Mouse (Mus musculus): Measurements from ENCODE around the gene Sox5. TPM values are rescaled to one million over a fixed set of nuclear protein-coding genes. Genes with fewer than 3 reads are reported as not detected.

Gene Sox5
- polyA plus RNA-seq, 1 experiment from 2014 or later, result 17.2 TPM

DNA sequence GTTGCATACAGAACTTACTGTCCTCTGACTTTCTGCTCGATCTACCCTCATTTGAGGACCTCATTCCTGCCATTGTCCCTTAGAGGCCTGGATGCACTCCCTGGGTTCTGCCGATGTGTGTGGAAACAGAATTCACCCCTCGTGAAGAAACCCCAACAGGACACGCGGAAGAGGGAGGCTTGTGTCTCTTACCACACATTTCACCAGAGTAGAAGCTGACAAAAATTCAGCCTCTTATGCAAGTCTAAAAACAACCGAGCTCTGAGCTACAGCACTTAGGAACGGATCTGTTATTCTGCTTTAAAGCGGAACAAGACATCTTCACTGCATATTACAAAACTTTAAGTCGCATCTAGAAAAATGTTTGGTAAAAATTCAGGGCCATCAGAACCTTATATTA lies 618.3 kb downstream of the Sox5 start:
- no peaks in the 10 kb centered on the region for H3K9me3 ChIP-seq (ENCODE audit: control insufficient read depth, low read length)
- DNase-seq (ENCODE audit: low spot score) (peak; percentile 29), ATAC-seq (replicated peaks; ENCODE audit: low FRiP score, low TSS enrichment, low read depth) (no peak)
- H3K4me3 ChIP-seq (ENCODE audit: low read depth, low read length), result no peak overlapping the region
- H3K4me1 ChIP-seq (replicated peaks; ENCODE audit: control insufficient read depth, insufficient read depth, low read length), result peaks cover 10% of the 10 kb centered on the region
- no peak overlapping the region for H3K4me2 ChIP-seq (ENCODE audit: low read length)
- H3K27ac ChIP-seq (ENCODE audit: low read depth), result no peak overlapping the region
- WGBS, result 76% methylated on average over 9 of the region's 9 CpGs
- no peaks in the 10 kb centered on the region for H3K36me3 ChIP-seq (ENCODE audit: control insufficient read depth, insufficient read depth, low read length)
- no peaks in the 10 kb centered on the region for H3K27me3 ChIP-seq (replicated peaks; ENCODE audit: control insufficient read depth, insufficient read depth, low read length)
- H3K9ac ChIP-seq (ENCODE audit: low read length), result no peak overlapping the region

DNA sequence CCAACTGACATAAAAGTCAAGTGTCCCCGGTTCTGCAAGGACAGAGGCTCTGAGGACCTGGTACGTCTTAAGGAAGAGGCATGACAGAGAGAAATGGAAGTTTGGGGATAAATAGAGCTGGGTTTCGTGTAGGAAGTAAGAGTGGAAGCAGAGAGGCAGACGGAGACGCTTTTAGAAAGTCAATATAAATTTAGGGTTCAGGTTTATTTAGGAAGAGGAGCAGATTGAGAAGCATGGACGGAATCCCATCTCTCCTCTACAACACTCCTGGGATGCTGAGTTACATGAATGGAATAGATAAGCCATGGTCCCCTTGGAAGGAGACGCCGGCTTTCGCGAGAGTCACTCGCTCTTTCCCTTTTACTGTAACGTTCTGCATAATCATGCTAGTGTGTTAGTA lies 623.1 kb downstream of the Sox5 start:
- H3K9me3 ChIP-seq (ENCODE audit: control insufficient read depth, low read length), result no peaks in the 10 kb centered on the region
- H3K9ac ChIP-seq (ENCODE audit: low read length), result no peak overlapping the region
- H3K4me2 ChIP-seq (ENCODE audit: low read length), result no peak overlapping the region
- 94% methylated on average over 12 of the region's 12 CpGs for WGBS
- H3K36me3 ChIP-seq (ENCODE audit: control insufficient read depth, insufficient read depth, low read length), result no peaks in the 10 kb centered on the region
- H3K4me1 ChIP-seq (replicated peaks; ENCODE audit: control insufficient read depth, insufficient read depth, low read length), result no peaks in the 10 kb centered on the region
- DNase-seq (ENCODE audit: low spot score) (no peak), ATAC-seq (replicated peaks; ENCODE audit: low FRiP score, low TSS enrichment, low read depth) (no peak)
- no peak overlapping the region for H3K4me3 ChIP-seq (ENCODE audit: low read depth, low read length)
- no peaks in the 10 kb centered on the region for H3K27me3 ChIP-seq (replicated peaks; ENCODE audit: control insufficient read depth, insufficient read depth, low read length)
- H3K27ac ChIP-seq (ENCODE audit: low read depth), result no peak overlapping the region

DNA sequence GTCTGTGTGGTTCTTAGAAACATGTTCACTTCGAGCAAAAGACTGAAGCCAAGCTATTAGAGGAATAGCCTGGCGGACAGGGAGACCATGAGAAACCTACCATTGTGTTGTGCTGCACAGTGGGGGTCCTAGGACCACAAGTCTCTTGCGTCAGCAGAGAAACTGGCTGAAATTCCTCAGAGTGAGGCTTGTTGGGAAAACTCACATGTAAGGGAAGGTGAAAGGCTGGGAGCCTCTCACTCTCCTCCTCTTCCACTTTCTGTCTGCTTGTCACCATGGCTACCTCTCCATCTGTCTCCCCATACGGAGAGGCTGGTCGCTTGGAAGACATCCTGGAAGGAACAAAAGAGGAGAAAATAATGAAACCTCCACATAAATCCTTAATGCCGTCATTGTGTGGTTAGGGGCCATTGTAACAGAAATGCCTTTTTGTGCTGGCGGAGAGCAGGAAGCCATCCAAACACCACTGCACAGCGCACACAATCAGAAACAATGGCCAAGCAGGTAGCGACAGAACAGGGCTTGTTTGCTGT lies 626.8 kb downstream of the Sox5 start:
- peak; percentile 43 for DNase-seq (ENCODE audit: low spot score)
- H3K9me3 ChIP-seq (ENCODE audit: control insufficient read depth, low read length), result no peaks in the 10 kb centered on the region
- no peak overlapping the region for H3K4me2 ChIP-seq (ENCODE audit: low read length)
- no peak for ATAC-seq (replicated peaks; ENCODE audit: low FRiP score, low TSS enrichment, low read depth)
- H3K27ac ChIP-seq (ENCODE audit: low read depth), result no peak overlapping the region
- no peaks in the 10 kb centered on the region for H3K4me1 ChIP-seq (replicated peaks; ENCODE audit: control insufficient read depth, insufficient read depth, low read length)
- no peaks in the 10 kb centered on the region for H3K27me3 ChIP-seq (replicated peaks; ENCODE audit: control insufficient read depth, insufficient read depth, low read length)
- H3K9ac ChIP-seq (ENCODE audit: low read length), result no peak overlapping the region
- 84% methylated on average over 9 of the region's 9 CpGs for WGBS
- no peaks in the 10 kb centered on the region for H3K36me3 ChIP-seq (ENCODE audit: control insufficient read depth, insufficient read depth, low read length)
- H3K4me3 ChIP-seq (ENCODE audit: low read depth, low read length), result no peak overlapping the region

DNA sequence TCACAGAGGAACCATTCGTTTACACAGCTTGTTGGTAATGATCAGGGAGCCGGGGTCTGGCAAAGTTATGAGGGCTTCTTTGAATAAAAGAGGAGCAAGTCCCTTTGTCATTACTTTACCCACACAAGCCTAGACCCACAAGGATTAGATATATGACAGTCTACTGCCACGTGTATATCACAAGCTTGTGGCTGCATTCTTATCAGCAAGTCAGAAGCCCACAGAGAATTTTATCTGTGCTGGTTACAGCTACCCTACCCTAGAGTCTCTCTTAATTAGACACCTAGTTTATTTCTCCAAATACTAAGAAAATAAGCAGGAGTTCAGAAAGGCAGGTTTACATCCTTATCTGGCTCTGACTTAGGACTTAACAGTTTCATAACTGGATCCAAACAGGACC lies 629.8 kb downstream of the Sox5 start:
- ATAC-seq (replicated peaks; ENCODE audit: low FRiP score, low TSS enrichment, low read depth) (no peak), DNase-seq (ENCODE audit: low spot score) (no peak)
- Histone ChIP-seq H3K9ac (ENCODE audit: low read length) (no peak overlapping the region), H3K4me1 (replicated peaks; ENCODE audit: control insufficient read depth, insufficient read depth, low read length) (no peaks in the 10 kb centered on the region), H3K27me3 (replicated peaks; ENCODE audit: control insufficient read depth, insufficient read depth, low read length) (no peaks in the 10 kb centered on the region), H3K4me3 (ENCODE audit: low read depth, low read length) (no peak overlapping the region), H3K9me3 (ENCODE audit: control insufficient read depth, low read length) (no peaks in the 10 kb centered on the region), H3K4me2 (ENCODE audit: low read length) (no peak overlapping the region), H3K36me3 (ENCODE audit: control insufficient read depth, insufficient read depth, low read length) (no peaks in the 10 kb centered on the region), H3K27ac (ENCODE audit: low read depth) (no peak overlapping the region)
- 28% methylated on average over 3 of the region's 3 CpGs for WGBS

DNA sequence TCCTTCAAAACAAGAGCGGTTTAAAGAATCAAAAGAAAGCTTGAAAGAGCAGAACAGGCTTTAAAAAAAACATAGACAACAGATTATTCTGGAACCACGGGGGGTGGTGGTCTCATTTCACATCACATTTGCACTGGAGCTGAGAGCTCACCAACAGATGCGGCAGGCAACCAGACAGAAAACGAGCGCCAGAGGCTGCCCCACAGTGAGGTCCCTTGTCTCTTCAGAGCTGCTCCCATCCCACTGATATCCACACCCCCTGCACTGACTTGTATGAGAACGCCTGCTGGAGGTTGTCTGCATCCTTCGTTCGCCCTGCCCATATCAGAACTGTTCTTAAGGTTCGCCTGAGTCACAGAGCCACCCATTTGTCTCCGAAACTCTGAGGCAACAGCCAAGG lies 630.7 kb downstream of the Sox5 start:
- H3K9me3 ChIP-seq (ENCODE audit: control insufficient read depth, low read length), result 0 out of 2 replicates have a peak, but pooled peaks cover 2% of the 10 kb centered on the region
- DNase-seq (ENCODE audit: low spot score) (no peak), ATAC-seq (replicated peaks; ENCODE audit: low FRiP score, low TSS enrichment, low read depth) (no peak)
- no peaks in the 10 kb centered on the region for H3K4me1 ChIP-seq (replicated peaks; ENCODE audit: control insufficient read depth, insufficient read depth, low read length)
- no peak overlapping the region for H3K4me2 ChIP-seq (ENCODE audit: low read length)
- no peak overlapping the region for H3K4me3 ChIP-seq (ENCODE audit: low read depth, low read length)
- no peaks in the 10 kb centered on the region for H3K36me3 ChIP-seq (ENCODE audit: control insufficient read depth, insufficient read depth, low read length)
- H3K27me3 ChIP-seq (replicated peaks; ENCODE audit: control insufficient read depth, insufficient read depth, low read length), result no peaks in the 10 kb centered on the region
- no peak overlapping the region for H3K27ac ChIP-seq (ENCODE audit: low read depth)
- H3K9ac ChIP-seq (ENCODE audit: low read length), result no peak overlapping the region
- 76% methylated on average over 10 of the region's 10 CpGs for WGBS

DNA sequence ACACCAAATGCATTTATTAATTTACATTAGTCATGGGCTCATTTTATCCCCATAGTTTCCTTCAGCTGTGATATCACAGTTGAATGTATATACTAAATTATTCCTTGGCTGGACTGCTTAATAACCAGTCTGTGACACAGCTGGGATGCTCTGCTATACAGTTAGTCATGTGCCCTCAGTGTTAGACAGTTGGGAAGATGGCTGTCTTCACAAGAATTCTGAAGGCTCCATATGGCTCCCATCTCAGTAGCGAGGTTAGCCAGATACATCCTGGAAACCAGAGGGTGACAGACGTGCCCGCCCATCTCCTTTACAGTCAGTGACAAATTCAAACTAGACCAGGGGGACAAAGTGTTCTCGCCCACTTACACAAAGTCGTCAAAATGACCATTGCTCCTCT lies 644.4 kb downstream of the Sox5 start:
- 82% methylated on average over 5 of the region's 5 CpGs for WGBS
- Histone ChIP-seq H3K27ac (ENCODE audit: low read depth) (no peak overlapping the region), H3K36me3 (ENCODE audit: control insufficient read depth, insufficient read depth, low read length) (no peaks in the 10 kb centered on the region), H3K9ac (ENCODE audit: low read length) (no peak overlapping the region), H3K9me3 (ENCODE audit: control insufficient read depth, low read length) (no peaks in the 10 kb centered on the region), H3K4me3 (ENCODE audit: low read depth, low read length) (no peak overlapping the region), H3K4me1 (replicated peaks; ENCODE audit: control insufficient read depth, insufficient read depth, low read length) (no peaks in the 10 kb centered on the region), H3K27me3 (replicated peaks; ENCODE audit: control insufficient read depth, insufficient read depth, low read length) (no peaks in the 10 kb centered on the region), H3K4me2 (ENCODE audit: low read length) (no peak overlapping the region)
- no peak for ATAC-seq (replicated peaks; ENCODE audit: low FRiP score, low TSS enrichment, low read depth)
- no peak for DNase-seq (ENCODE audit: low spot score)

DNA sequence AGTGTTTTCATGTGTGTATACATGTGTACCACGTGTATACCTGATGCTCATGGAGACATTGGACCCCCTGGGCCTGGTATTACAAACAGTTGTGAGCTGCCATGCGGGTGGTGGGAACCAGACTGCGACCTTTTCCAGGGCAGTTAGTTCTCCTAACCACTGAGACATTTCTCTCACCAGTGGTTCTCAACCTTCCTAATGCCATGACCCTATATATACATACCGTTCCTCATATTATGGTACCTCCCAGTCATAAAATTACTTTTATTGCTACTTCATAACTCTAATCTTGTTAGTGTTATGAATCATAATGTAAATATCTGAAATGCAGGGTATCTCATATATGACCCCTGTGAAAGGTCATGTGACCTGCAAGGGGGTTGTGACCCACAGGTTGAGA lies 644.9 kb downstream of the Sox5 start:
- H3K27ac ChIP-seq (ENCODE audit: low read depth), result no peak overlapping the region
- WGBS, result 83% methylated on average over 4 of the region's 4 CpGs
- DNase-seq (ENCODE audit: low spot score) (no peak), ATAC-seq (replicated peaks; ENCODE audit: low FRiP score, low TSS enrichment, low read depth) (peak; percentile 36; the same call in 1 of the 2 replicates)
- H3K36me3 ChIP-seq (ENCODE audit: control insufficient read depth, insufficient read depth, low read length), result no peaks in the 10 kb centered on the region
- H3K9ac ChIP-seq (ENCODE audit: low read length), result no peak overlapping the region
- H3K4me3 ChIP-seq (ENCODE audit: low read depth, low read length), result no peak overlapping the region
- H3K9me3 ChIP-seq (ENCODE audit: control insufficient read depth, low read length), result no peaks in the 10 kb centered on the region
- H3K4me2 ChIP-seq (ENCODE audit: low read length), result no peak overlapping the region
- no peaks in the 10 kb centered on the region for H3K4me1 ChIP-seq (replicated peaks; ENCODE audit: control insufficient read depth, insufficient read depth, low read length)
- H3K27me3 ChIP-seq (replicated peaks; ENCODE audit: control insufficient read depth, insufficient read depth, low read length), result no peaks in the 10 kb centered on the region

DNA sequence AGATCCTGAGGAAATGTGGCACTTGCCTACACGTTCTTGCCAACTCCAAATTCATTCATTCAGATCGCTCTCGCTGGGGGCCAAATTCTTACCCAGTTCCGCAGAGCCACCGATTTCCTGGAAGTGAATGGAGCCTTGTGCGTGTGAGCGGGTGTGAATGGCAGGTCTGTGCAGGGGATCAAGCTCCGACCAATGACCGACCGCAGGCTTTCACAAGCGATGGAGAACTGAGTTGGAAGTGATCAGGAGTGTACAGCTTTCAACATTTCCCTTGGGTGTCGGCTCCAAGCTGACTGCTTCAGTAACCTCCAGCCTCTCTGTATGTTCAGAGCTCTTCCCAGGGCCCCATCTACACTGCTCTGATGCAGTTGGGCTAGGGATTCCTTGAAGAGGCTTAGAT lies 651.9 kb downstream of the Sox5 start:
- no peaks in the 10 kb centered on the region for H3K36me3 ChIP-seq (ENCODE audit: control insufficient read depth, insufficient read depth, low read length)
- no peak overlapping the region for H3K4me2 ChIP-seq (ENCODE audit: low read length)
- H3K27me3 ChIP-seq (replicated peaks; ENCODE audit: control insufficient read depth, insufficient read depth, low read length), result no peaks in the 10 kb centered on the region
- no peak overlapping the region for H3K4me3 ChIP-seq (ENCODE audit: low read depth, low read length)
- DNase-seq (ENCODE audit: low spot score) (no peak), ATAC-seq (replicated peaks; ENCODE audit: low FRiP score, low TSS enrichment, low read depth) (no peak)
- no peak overlapping the region for H3K9ac ChIP-seq (ENCODE audit: low read length)
- H3K4me1 ChIP-seq (replicated peaks; ENCODE audit: control insufficient read depth, insufficient read depth, low read length), result no peaks in the 10 kb centered on the region
- H3K9me3 ChIP-seq (ENCODE audit: control insufficient read depth, low read length), result no peaks in the 10 kb centered on the region
- WGBS, result 86% methylated on average over 12 of the region's 12 CpGs
- H3K27ac ChIP-seq (ENCODE audit: low read depth), result no peak overlapping the region

DNA sequence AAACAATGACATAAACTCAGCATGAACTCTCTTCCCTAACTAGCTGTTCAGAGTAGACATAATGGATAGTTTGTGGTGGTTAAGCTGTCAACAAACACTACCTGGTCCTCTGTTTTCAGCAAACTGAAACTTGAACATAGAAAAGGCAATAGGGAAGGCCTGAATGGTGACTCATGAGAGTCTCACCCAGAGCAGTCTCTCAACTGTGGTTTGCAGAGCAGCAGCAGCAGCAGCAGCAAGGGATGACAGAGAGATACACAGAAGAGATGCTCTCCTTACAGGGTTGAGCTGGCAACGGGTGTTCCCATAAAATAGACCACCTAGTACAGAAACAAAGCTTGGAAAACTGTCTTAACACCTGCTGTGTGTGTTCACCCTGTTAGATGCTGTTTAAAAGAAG lies 661.8 kb downstream of the Sox5 start:
- H3K4me1 ChIP-seq (replicated peaks; ENCODE audit: control insufficient read depth, insufficient read depth, low read length), result no peaks in the 10 kb centered on the region
- H3K4me3 ChIP-seq (ENCODE audit: low read depth, low read length), result no peak overlapping the region
- no peak for ATAC-seq (replicated peaks; ENCODE audit: low FRiP score, low TSS enrichment, low read depth)
- 79% methylated on average over 1 of the region's 1 CpGs for WGBS
- no peak for DNase-seq (ENCODE audit: low spot score)
- no peaks in the 10 kb centered on the region for H3K27me3 ChIP-seq (replicated peaks; ENCODE audit: control insufficient read depth, insufficient read depth, low read length)
- H3K9ac ChIP-seq (ENCODE audit: low read length), result no peak overlapping the region
- no peaks in the 10 kb centered on the region for H3K36me3 ChIP-seq (ENCODE audit: control insufficient read depth, insufficient read depth, low read length)
- H3K27ac ChIP-seq (ENCODE audit: low read depth), result no peak overlapping the region
- H3K4me2 ChIP-seq (ENCODE audit: low read length), result no peak overlapping the region
- no peaks in the 10 kb centered on the region for H3K9me3 ChIP-seq (ENCODE audit: control insufficient read depth, low read length)

Measured in intestine, embryonic 14.5 days (tissue).